Mouse (Mus musculus) liver, embryonic 14.5 days (tissue): ENCODE measurements around the gene Pdpk1. TPM values are rescaled to one million over a fixed set of nuclear protein-coding genes. Genes with fewer than 3 reads are reported as not detected.

Experiments
- ATAC-seq: fragments of 200-750 bp; cut with Nextera tagmentation; 2 replicates; pipeline ENCODE4 v1.8.0; 2017; ENCODE audit warnings: moderate number of reproducible peaks, mild to moderate bottlenecking, moderate library complexity; ENCODE audit not compliant: insufficient read depth
- DNase-seq, 3 experiments: peaks; one replicate each; pipeline ENCODE4 v3.0.0-alpha.2; 2012 to 2013; ENCODE audit warnings: low read depth in 3 of 3, low spot score in 3 of 3
- H3K27ac ChIP-seq: fragments of 300-500 bp; sonication (generic); 2 replicates; pipeline ENCODE4 v1.5.1; 2014; ENCODE audit warnings: moderate library complexity, mild to moderate bottlenecking, control low read depth, inconsistent platforms
- H3K27me3 ChIP-seq: fragments of 300-500 bp; sonication (generic); 2 replicates; pipeline ENCODE4 v1.6.1; 2014; ENCODE audit warnings: mild to moderate bottlenecking, low read length, moderate library complexity; ENCODE audit not compliant: control insufficient read depth, insufficient read depth
- H3K36me3 ChIP-seq: fragments of 300-500 bp; sonication (generic); replicated peaks from 2 replicates; pipeline ENCODE4 v1.6.1; 2014; ENCODE audit warnings: low read depth; ENCODE audit not compliant: control insufficient read depth, insufficient read depth
- H3K4me1 ChIP-seq, 2 experiments: fragments of 200-500 bp in 1 of 2; fragments of 300-500 bp in 1 of 2; sonication (generic) in 1 of 2; replicated peaks; 2 replicates each; pipeline ENCODE4 v1.6.1; 2012 to 2014; ENCODE audit warnings: antibody characterized with exemption in 1 of 2, inconsistent platforms in 1 of 2, low read length in 1 of 2; ENCODE audit not compliant: control insufficient read depth in 2 of 2, insufficient read depth in 2 of 2
- H3K4me2 ChIP-seq: fragments of 300-500 bp; sonication (generic); 2 replicates; pipeline ENCODE4 v1.6.1; 2014; ENCODE audit warnings: low read depth, mild to moderate bottlenecking, control low read depth, moderate library complexity
- H3K4me3 ChIP-seq, 2 experiments: fragments of 200-500 bp in 1 of 2; fragments of 300-500 bp in 1 of 2; sonication (generic) in 1 of 2; 2 replicates each; pipeline ENCODE4 v1.5.1; 2012 to 2014; ENCODE audit warnings: low read depth in 2 of 2, low read length in 2 of 2, mild to moderate bottlenecking in 2 of 2, control low read depth in 1 of 2, inconsistent platforms in 1 of 2, moderate library complexity in 1 of 2; ENCODE audit not compliant: insufficient read depth in 1 of 2
- H3K9ac ChIP-seq: fragments of 300-500 bp; sonication (generic); replicated peaks from 2 replicates; pipeline ENCODE4 v1.6.1; 2014; ENCODE audit warnings: mild to moderate bottlenecking, control low read depth, moderate library complexity
- H3K9me3 ChIP-seq: fragments of 300-500 bp; sonication (generic); 2 replicates; pipeline ENCODE4 v1.6.1; 2016; ENCODE audit warnings: low read length, mixed read lengths; ENCODE audit not compliant: control insufficient read depth
- CTCF ChIP-seq: IDR thresholded peaks from 2 replicates; pipeline ENCODE4 v1.5.1; 2016; ENCODE audit warnings: antibody characterized with exemption, low read depth, control low read depth
- EP300 ChIP-seq: IDR thresholded peaks from 2 replicates; pipeline ENCODE4 v1.6.1; 2016; ENCODE audit warnings: antibody characterized with exemption, low read depth
- WGBS: fragments of 180-500 bp; shearing (Covaris S2); extraction: QIAGEN DNeasy Blood & Tissue Kit; methylation state at CpG from one replicate; pipeline ENCODE4 v1.1.7; 2014; ENCODE audit not compliant: insufficient replicate concordance; 5-methylcytosine and 5-hydroxymethylcytosine counted together
- polyA plus RNA-seq, 2 experiments: library from polyadenylated mRNA; depleted of rRNA in 1 of 2; stranded (reverse) in 1 of 2; unstranded in 1 of 2; fragments of >200 nt; fragmentation: Nextera tagmentation in 1 of 2; extraction: Ambion mirVana in 1 of 2; gene quantifications; 2 replicates each; pipeline versions ENCODE4 v1.2.1 to v1.2.3; 2012 to 2014

Gene Pdpk1
- polyA plus RNA-seq, 2 experiments, result 9.7 to 24.5 TPM

DNA sequence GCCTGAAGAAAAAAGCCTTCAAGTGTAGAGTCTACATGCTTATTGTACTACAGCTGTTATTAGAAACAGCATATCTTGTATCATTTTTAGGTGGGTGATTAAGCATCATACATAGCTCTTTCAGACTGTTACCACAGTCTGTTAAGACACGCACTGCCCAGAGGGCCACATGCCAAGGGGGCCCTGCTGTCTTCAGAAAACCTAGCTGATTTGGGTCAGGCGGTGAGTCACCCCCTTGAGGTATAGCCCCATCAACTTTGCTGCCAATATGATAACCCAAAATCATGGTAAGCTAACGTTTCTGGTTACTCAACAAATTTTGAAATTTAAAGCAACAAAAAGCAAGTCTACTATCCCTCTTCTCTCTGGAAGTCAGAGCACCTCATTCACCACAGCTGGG is 31.3 kb downstream of the Pdpk1 start:
- TF ChIP-seq CTCF (no peak), EP300 (no peak)
- WGBS, result 75% methylated on average over 3 of the region's 3 CpGs
- DNase-seq (no peak), ATAC-seq (no peak)
- no peaks in the 10 kb centered on the region for H3K27me3 ChIP-seq
- H3K36me3 ChIP-seq, result no peaks in the 10 kb centered on the region
- H3K9ac ChIP-seq, result no peak overlapping the region
- no peaks in the 10 kb centered on the region for H3K9me3 ChIP-seq
- no peak overlapping the region for H3K4me3 ChIP-seq
- no peak overlapping the region for H3K4me2 ChIP-seq
- H3K27ac ChIP-seq, result no peak overlapping the region
- H3K4me1 ChIP-seq, result peaks cover 0 to 4% of the 10 kb centered on the region in 2 experiments; a peak in 1 of 4 replicates

DNA sequence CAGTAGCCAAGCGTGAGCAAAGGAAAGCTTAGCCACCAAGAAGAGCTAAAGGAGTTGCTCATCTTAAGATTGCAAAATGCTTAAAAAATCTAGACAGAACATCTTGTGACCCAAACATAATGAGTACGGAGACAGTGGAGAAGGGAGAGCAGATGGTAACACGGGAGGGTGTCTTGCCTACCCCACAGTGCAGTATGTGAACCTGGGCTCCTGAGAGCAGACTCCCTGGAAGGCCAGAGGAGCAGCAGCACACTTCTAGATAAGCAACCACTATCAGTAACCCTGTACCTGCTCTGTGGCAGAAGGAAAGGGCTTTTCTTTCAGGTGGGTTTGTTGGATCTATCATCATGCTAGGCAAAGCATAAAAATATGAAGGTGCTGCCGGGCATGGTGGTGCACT is 37.7 kb downstream of the Pdpk1 start:
- H3K9ac ChIP-seq, result no peak overlapping the region
- H3K4me1 ChIP-seq, result no peaks in the 10 kb centered on the region
- no peak for DNase-seq
- H3K36me3 ChIP-seq, result peaks cover 14% of the 10 kb centered on the region
- H3K27ac ChIP-seq, result no peak overlapping the region
- TF ChIP-seq EP300 (no peak), CTCF (no peak)
- no peak overlapping the region for H3K4me2 ChIP-seq
- no peaks in the 10 kb centered on the region for H3K27me3 ChIP-seq
- H3K4me3 ChIP-seq, result no peak overlapping the region
- ATAC-seq, result no peak
- H3K9me3 ChIP-seq, result no peaks in the 10 kb centered on the region
- WGBS, result 82% methylated on average over 4 of the region's 4 CpGs

DNA sequence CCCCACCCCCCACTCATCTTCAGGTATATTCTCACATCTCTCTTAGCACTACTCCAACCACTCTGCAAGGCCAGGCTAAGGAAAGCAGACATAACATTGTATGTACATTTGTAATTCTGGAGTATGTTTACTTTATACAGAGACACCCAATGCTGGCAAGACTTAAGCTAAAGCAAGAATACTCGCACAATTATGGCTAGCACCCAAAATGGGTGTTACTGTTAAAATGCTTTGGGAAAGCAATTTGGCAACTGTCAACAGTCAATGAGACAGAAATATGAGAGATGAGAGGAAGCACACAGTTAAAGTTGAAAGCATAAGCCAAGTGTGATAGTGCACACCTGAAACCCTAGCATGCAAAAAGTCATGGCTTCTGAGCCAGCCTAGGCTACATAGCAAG is 39.5 kb downstream of the Pdpk1 start:
- no peak overlapping the region for H3K27ac ChIP-seq
- no peaks in the 10 kb centered on the region for H3K4me1 ChIP-seq
- no peak for DNase-seq
- no peak for TF ChIP-seq CTCF
- no peak for TF ChIP-seq EP300
- no peak overlapping the region for H3K9ac ChIP-seq
- no peaks in the 10 kb centered on the region for H3K27me3 ChIP-seq
- peaks cover 14% of the 10 kb centered on the region for H3K36me3 ChIP-seq
- H3K9me3 ChIP-seq, result no peaks in the 10 kb centered on the region
- no peak overlapping the region for H3K4me2 ChIP-seq
- no peak for ATAC-seq
- no peak overlapping the region for H3K4me3 ChIP-seq
- WGBS, result 89% methylated on average over 1 of the region's 1 CpGs

DNA sequence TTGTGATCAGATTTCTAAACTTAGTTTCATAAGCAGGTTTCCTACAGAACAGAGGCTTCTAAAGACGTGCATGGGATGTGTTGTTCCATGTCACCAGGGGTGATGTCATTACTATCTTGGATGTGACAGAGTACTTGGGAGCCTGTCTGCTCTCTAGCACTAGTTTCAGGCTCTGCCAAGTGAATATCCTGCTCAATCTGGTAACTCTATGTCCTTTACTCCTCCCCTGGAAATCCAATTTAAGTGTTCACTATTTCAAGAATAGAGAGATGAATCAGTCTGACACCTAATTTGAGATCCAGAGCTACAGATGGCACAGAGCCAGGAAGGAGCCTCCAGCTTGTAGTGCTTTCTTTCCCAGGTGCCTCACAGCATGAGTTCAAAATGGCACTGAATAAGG is 41.8 kb downstream of the Pdpk1 start:
- H3K9ac ChIP-seq, result no peak overlapping the region
- ATAC-seq (no peak), DNase-seq (no peak)
- H3K4me3 ChIP-seq, result no peak overlapping the region
- no peaks in the 10 kb centered on the region for H3K4me1 ChIP-seq
- TF ChIP-seq CTCF (no peak), EP300 (no peak)
- H3K27ac ChIP-seq, result no peak overlapping the region
- no peaks in the 10 kb centered on the region for H3K27me3 ChIP-seq
- no peak overlapping the region for H3K4me2 ChIP-seq
- WGBS, result 69% methylated on average over 1 of the region's 1 CpGs
- H3K9me3 ChIP-seq, result no peaks in the 10 kb centered on the region
- H3K36me3 ChIP-seq, result peaks cover 14% of the 10 kb centered on the region

DNA sequence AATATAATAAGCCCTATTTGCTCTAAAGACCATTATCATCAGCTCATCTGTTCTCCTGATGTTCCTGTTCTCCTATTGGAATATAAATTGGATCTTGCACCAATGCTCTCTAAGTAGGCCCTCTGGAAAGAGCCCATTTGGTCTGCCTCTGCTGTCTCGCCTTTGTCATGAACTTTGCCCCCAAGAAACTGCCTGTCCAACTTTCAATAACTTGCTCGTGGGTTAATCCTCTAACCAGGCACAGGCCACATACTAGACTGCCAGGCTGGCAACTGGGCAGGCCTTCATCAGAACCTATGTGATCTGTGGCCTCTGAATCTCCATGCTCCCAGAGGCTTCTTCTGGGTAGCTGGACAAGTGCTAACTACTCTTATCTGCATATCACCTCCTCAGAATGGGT is 45.6 kb downstream of the Pdpk1 start:
- peaks cover 14% of the 10 kb centered on the region for H3K36me3 ChIP-seq

More for the DNA sequence above, 45.6 kb downstream of the Pdpk1 start:
- no peak for ATAC-seq
- Histone ChIP-seq H3K27ac (no peak overlapping the region), H3K9ac (no peak overlapping the region), H3K27me3 (no peaks in the 10 kb centered on the region), H3K9me3 (no peaks in the 10 kb centered on the region), H3K4me3 (no peak overlapping the region), H3K4me2 (no peak overlapping the region), H3K4me1 (no peaks in the 10 kb centered on the region)
- DNase-seq, result no peak
- TF ChIP-seq CTCF, result no peak
- no peak for TF ChIP-seq EP300
- 82% methylated on average over 2 of the region's 2 CpGs for WGBS
